Mouse (Mus musculus) heart, embryonic 13.5 days (tissue): ENCODE measurements around the gene Tmem82. TPM values are rescaled to one million over a fixed set of nuclear protein-coding genes. Genes with fewer than 3 reads are reported as not detected.

ENCODE experiments used
- ATAC-seq: fragments of 200-750 bp; cut with Nextera tagmentation; 2 replicates; pipeline ENCODE4 v1.8.0; 2017; ENCODE audit warnings: moderate TSS enrichment; ENCODE audit not compliant: insufficient number of reproducible peaks, low FRiP score, low TSS enrichment; ENCODE audit errors: extremely low read depth
- H3K27ac ChIP-seq: fragments of 300-500 bp; sonication (generic); replicated peaks from 2 replicates; pipeline ENCODE4 v1.5.1; 2015; ENCODE audit warnings: moderate library complexity, mild to moderate bottlenecking, inconsistent platforms
- H3K27me3 ChIP-seq: fragments of 300-500 bp; sonication (generic); replicated peaks from 2 replicates; pipeline ENCODE4 v1.6.1; 2015; ENCODE audit warnings: mild to moderate bottlenecking, inconsistent platforms
- H3K36me3 ChIP-seq: fragments of 300-500 bp; sonication (generic); 2 replicates; pipeline ENCODE4 v1.6.1; 2015; ENCODE audit warnings: mild to moderate bottlenecking, inconsistent platforms
- H3K4me1 ChIP-seq: fragments of 300-500 bp; sonication (generic); 2 replicates; pipeline ENCODE4 v1.6.1; 2015; ENCODE audit warnings: inconsistent platforms
- H3K4me2 ChIP-seq: fragments of 300-500 bp; sonication (generic); 2 replicates; pipeline ENCODE4 v1.6.1; 2015; ENCODE audit warnings: inconsistent platforms, mild to moderate bottlenecking, moderate library complexity
- H3K4me3 ChIP-seq: fragments of 300-500 bp; sonication (generic); 2 replicates; pipeline ENCODE4 v1.5.1; 2015; ENCODE audit warnings: moderate library complexity, mild to moderate bottlenecking, inconsistent platforms
- H3K9ac ChIP-seq: fragments of 300-500 bp; sonication (generic); 2 replicates; pipeline ENCODE4 v1.6.1; 2015; ENCODE audit warnings: inconsistent platforms, mild to moderate bottlenecking, moderate library complexity
- H3K9me3 ChIP-seq: fragments of 300-500 bp; sonication (generic); 2 replicates; pipeline ENCODE4 v1.6.1; 2016; ENCODE audit warnings: inconsistent platforms
- WGBS: fragments of 180-500 bp; shearing (Covaris S2); methylation state at CpG from one replicate; pipeline ENCODE4 v1.1.7; 2015; ENCODE audit warnings: mixed read lengths; 5-methylcytosine and 5-hydroxymethylcytosine counted together
- polyA plus RNA-seq: library from polyadenylated mRNA; unstranded; fragments of >200 nt; fragmentation: Nextera tagmentation; extraction: Ambion mirVana; gene quantifications from 2 replicates; pipeline ENCODE4 v1.2.1, GENCODE M21; 2015

The Tmem82 gene
- polyA plus RNA-seq, 1 experiment from 2014 or later, result 0.44 TPM

- no peak overlapping the region for H3K4me2 ChIP-seq
- H3K9ac ChIP-seq, result peak overlapping the region; percentile 44
- no peaks in the 10 kb centered on the region for H3K27me3 ChIP-seq
- 78% methylated on average over 8 of the region's 8 CpGs for WGBS
- H3K4me3 ChIP-seq, result no peak overlapping the region
- no peak for ATAC-seq
- no peaks in the 10 kb centered on the region for H3K9me3 ChIP-seq
- peaks cover 43% of the 10 kb centered on the region for H3K36me3 ChIP-seq
- H3K4me1 ChIP-seq, result peaks cover 44% of the 10 kb centered on the region
- H3K27ac ChIP-seq, result no peak overlapping the region; the same call in 1 of the 2 replicates
These were observed 21.6 kb downstream of the Tmem82 start for GRCm38 (mm10) chr4:141596700-141597328.

DNA sequence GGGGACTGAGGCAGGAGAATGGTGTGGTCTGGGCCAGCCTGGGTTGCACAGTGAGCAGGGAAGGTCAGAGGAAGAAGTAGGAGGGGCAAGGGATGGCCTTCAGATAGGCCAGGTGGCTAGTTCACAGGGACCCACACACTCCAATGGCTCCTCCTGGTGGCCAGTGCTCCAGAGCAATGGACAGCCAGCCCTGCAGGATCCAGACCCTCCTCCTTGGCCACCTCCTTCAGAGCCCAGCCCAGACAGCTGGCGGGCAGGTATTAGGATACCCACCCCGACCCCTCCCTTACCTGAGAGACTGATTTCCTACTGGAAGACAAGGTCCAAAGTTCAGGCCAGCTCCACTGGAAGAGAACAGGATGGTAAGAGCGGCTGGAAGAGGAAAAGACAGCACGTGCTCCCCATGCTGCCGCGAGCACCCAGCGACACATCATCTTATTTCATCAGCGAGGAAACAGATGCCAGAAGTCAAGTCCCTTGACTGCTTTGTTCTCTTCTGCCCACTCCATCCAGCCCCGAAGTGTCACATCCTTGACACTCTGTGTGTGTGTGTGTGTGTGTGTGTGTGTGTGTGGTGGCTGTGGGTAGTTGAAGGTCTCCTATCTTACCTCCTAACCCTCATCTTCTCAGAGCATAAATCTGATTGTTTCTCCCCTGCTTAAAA, 22.7 kb downstream of the Tmem82 start:
- Histone ChIP-seq H3K27ac (no peak overlapping the region), H3K27me3 (no peaks in the 10 kb centered on the region), H3K9ac (no peak overlapping the region), H3K4me2 (no peak overlapping the region), H3K9me3 (no peaks in the 10 kb centered on the region), H3K4me1 (peaks cover 33% of the 10 kb centered on the region), H3K36me3 (peaks cover 54% of the 10 kb centered on the region), H3K4me3 (no peak overlapping the region)
- no peak for ATAC-seq
- WGBS, result 79% methylated on average over 9 of the region's 9 CpGs

DNA sequence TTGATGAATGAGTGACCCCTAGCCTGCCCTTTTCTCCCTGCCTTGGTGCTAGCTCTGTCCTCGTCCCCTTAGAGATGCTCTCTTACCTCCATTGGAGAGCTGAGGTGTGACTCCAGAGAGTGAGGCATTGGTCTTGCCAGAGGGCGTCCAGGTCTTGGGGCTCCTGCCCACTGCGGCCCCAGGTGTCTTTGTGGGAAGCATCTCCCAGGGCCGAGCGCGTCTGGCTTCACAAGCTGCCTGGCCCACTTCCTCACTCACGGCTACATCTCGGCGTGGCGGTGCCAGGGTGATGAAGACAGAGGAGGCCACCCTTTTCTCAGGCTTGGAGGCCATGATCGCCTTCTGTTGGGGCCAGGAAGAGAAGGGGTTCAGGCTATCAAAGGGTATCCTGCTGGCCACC, 23.3 kb downstream of the Tmem82 start:
- peaks cover 60% of the 10 kb centered on the region for H3K36me3 ChIP-seq
- no peak overlapping the region for H3K4me2 ChIP-seq
- H3K9me3 ChIP-seq, result no peaks in the 10 kb centered on the region
- no peak overlapping the region for H3K27ac ChIP-seq
- H3K4me1 ChIP-seq, result peaks cover 27% of the 10 kb centered on the region
- no peaks in the 10 kb centered on the region for H3K27me3 ChIP-seq
- ATAC-seq, result no peak
- no peak overlapping the region for H3K9ac ChIP-seq
- WGBS, result 88% methylated on average over 11 of the region's 11 CpGs
- H3K4me3 ChIP-seq, result no peak overlapping the region

GRCm38 (mm10) chr4:141591547-141591946, 26.9 kb downstream of the Tmem82 start:
- Histone ChIP-seq H3K36me3 (peaks cover 96% of the 10 kb centered on the region), H3K4me1 (no peaks in the 10 kb centered on the region; the same call in 1 of the 2 replicates), H3K27ac (no peak overlapping the region), H3K9ac (no peak overlapping the region), H3K4me3 (no peak overlapping the region), H3K4me2 (no peak overlapping the region), H3K9me3 (no peaks in the 10 kb centered on the region), H3K27me3 (no peaks in the 10 kb centered on the region)
- ATAC-seq, result no peak
- WGBS, result 21% methylated on average over 3 of the region's 3 CpGs

DNA sequence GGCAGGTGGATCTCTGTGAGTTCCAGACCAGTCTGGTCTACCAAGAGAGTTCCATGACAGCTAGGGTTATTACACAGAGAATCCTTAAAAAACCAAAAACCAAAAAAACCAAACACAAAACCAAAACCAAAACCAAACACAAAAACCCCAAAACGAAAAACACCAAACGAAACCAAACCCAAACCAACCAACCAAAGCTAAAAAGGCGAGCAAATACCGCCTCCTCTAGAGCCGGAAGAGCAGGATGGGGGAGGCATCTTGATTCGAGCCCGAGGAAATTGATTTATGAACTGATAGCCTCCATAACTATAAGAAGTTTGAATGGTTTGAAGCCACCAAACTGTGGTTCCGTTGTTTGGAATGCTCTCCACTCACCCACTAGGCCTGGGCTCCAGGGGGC, 34.5 kb downstream of the Tmem82 start:
- Histone ChIP-seq H3K36me3 (peaks cover 95% of the 10 kb centered on the region), H3K27ac (no peak overlapping the region), H3K4me3 (no peak overlapping the region), H3K27me3 (no peaks in the 10 kb centered on the region), H3K4me2 (no peak overlapping the region), H3K4me1 (peaks cover 3% of the 10 kb centered on the region), H3K9me3 (no peaks in the 10 kb centered on the region), H3K9ac (no peak overlapping the region)
- ATAC-seq, result no peak
- WGBS, result 85% methylated on average over 8 of the region's 8 CpGs

GRCm38 (mm10) chr4:141581051-141581450, 37.4 kb downstream of the Tmem82 start:
- H3K36me3 ChIP-seq, result peaks cover 96% of the 10 kb centered on the region
- H3K9ac ChIP-seq, result no peak overlapping the region
- ATAC-seq, result no peak
- H3K4me2 ChIP-seq, result no peak overlapping the region
- no peaks in the 10 kb centered on the region for H3K27me3 ChIP-seq
- no peaks in the 10 kb centered on the region for H3K9me3 ChIP-seq
- H3K27ac ChIP-seq, result no peak overlapping the region
- no peak overlapping the region for H3K4me3 ChIP-seq
- 87% methylated on average over 13 of the region's 13 CpGs for WGBS
- peaks cover 8% of the 10 kb centered on the region for H3K4me1 ChIP-seq

DNA sequence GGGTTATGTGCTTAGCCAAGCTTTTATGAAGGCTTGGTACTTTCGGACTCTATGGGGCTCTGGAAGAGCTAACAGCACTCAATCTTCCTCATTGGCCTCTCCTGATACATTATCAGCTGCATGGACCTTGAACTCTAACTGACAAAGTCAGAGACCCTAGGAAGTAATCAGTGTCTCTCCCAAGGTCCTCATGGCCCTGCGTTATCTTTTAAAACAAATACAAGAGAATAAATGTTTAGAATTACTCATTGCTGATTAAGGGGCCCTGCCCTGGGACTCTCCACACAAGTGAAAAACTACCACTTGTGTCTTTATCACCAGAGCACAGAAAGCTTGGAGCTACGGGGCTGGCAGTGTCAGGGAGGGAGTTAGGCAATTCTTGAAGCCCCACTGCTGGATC, 39.6 kb downstream of the Tmem82 start:
- Histone ChIP-seq H3K9me3 (no peaks in the 10 kb centered on the region), H3K36me3 (peaks cover 76% of the 10 kb centered on the region), H3K27ac (peak overlapping the region; percentile 56), H3K4me2 (no peak overlapping the region), H3K4me3 (no peak overlapping the region), H3K4me1 (peaks cover 16% of the 10 kb centered on the region), H3K27me3 (no peaks in the 10 kb centered on the region), H3K9ac (no peak overlapping the region)
- WGBS, result 27% methylated on average over 3 of the region's 3 CpGs
- no peak for ATAC-seq

- no peak overlapping the region for H3K9ac ChIP-seq
- H3K27ac ChIP-seq, result no peak overlapping the region
- H3K27me3 ChIP-seq, result no peaks in the 10 kb centered on the region
- H3K4me2 ChIP-seq, result no peak overlapping the region
- 86% methylated on average over 7 of the region's 7 CpGs for WGBS
- no peak overlapping the region for H3K4me3 ChIP-seq
- no peak for ATAC-seq
- peaks cover 28% of the 10 kb centered on the region for H3K4me1 ChIP-seq
- H3K9me3 ChIP-seq, result no peaks in the 10 kb centered on the region
- peaks cover 57% of the 10 kb centered on the region for H3K36me3 ChIP-seq
These were observed 41.6 kb downstream of the Tmem82 start for GRCm38 (mm10) chr4:141576877-141577276.

DNA sequence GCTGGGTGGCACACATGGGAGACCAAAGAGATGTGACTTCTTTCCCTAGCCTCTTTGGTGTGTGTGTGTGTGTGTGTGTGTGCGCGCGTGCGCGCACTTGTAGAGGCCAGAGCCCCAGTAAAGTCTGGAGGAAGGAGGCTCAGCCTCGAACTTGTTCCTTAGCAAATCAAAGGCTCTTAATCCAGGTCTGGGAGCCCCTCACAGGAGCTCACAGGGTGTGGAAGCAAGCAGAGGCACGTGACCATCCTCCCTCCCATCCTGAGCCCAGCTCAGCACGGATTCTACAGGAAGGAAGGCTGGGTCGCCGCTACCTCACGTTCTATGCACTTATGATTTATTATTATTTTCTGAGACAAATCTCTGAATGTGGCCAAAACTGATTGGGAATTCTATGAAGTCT, 42.0 kb downstream of the Tmem82 start:
- H3K27ac ChIP-seq, result no peak overlapping the region
- peaks cover 54% of the 10 kb centered on the region for H3K36me3 ChIP-seq
- H3K27me3 ChIP-seq, result no peaks in the 10 kb centered on the region
- 80% methylated on average over 11 of the region's 11 CpGs for WGBS
- H3K4me1 ChIP-seq, result peaks cover 29% of the 10 kb centered on the region
- H3K4me3 ChIP-seq, result no peak overlapping the region
- H3K9ac ChIP-seq, result no peak overlapping the region
- H3K9me3 ChIP-seq, result no peaks in the 10 kb centered on the region
- no peak for ATAC-seq
- no peak overlapping the region for H3K4me2 ChIP-seq

- Histone ChIP-seq H3K4me3 (0 out of 2 replicates have a peak overlapping the region, but pooled peaks have one; percentile 5), H3K9ac (0 out of 2 replicates have a peak overlapping the region, but pooled peaks have one; percentile 45)
These were observed 43.4 kb downstream of the Tmem82 start for GRCm38 (mm10) chr4:141574789-141575702.

GRCm38 (mm10) chr4:141573359-141573966, 45.0 kb downstream of the Tmem82 start:
- no peak for ATAC-seq
- 38% methylated on average over 6 of the region's 6 CpGs for WGBS
- Histone ChIP-seq H3K4me3 (no peak overlapping the region), H3K9me3 (no peaks in the 10 kb centered on the region), H3K4me2 (no peak overlapping the region), H3K27ac (peak overlapping the region; percentile 32), H3K4me1 (peaks cover 37% of the 10 kb centered on the region), H3K9ac (peak overlapping the region; percentile 19; the same call in 1 of the 2 replicates), H3K36me3 (peaks cover 24% of the 10 kb centered on the region), H3K27me3 (no peaks in the 10 kb centered on the region)

More at GRCm38 (mm10) chr4:141574789-141575702, 43.4 kb downstream of the Tmem82 start:
- Histone ChIP-seq H3K4me2 (peak overlapping the region; percentile 50), H3K27me3 (no peaks in the 10 kb centered on the region), H3K36me3 (peaks cover 40% of the 10 kb centered on the region), H3K4me1 (peaks cover 40% of the 10 kb centered on the region), H3K9me3 (no peaks in the 10 kb centered on the region), H3K27ac (no peak overlapping the region)
- no peak for ATAC-seq
- WGBS, result 36% methylated on average over 27 of the region's 27 CpGs
